In the genomic region with DNA sequence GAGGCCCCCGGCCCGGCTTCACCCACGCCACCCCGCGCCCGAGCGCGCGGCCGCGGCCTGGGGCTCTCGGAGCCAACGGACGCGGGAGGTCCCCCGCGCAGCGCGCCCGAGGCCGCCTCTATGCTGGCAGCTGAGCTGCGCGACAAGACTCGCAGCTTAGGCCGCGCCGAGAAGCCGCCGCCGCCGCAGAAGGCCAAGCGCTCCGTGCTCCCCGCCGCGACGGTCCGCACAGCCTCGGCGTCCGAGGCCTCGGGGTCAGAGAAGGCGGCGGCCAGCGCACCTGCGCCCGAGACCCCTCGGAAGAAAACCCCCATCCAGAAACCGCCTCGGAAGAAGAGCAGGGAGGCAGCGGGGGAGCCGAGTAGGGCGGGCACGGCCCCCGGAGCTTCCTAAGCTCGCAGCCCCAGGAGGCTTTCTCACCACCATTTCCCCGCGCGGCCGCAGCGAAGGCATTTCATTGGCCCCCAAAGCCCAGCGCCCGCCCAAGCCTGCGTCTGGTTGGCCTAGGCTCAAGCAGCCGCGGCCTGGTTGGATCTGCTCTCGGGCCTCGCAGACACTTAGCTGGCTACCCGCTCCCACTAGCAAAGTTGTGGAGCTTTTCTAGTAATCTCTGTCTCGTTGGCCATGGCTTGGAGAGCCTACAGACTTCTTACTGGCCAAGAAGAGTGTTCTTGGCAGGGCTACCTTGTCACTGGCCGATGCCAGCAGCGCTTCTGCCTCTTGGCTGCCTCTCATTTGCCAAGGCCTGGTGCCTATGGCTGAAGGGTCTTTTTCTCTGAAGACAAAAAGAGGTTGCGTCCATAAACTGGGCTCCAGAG, we compare ENCODE assay signal across 9 mouse cellular contexts. TPM values are rescaled to one million over a fixed set of nuclear protein-coding genes. Genes with fewer than 3 reads are reported as not detected.
A peak's percentile ranks its signal among the peaks of the same experiment; 100 is the strongest.
DNase-seq lines count a peak whose midpoint lies in the region; ATAC-seq and TF ChIP-seq lines count a peak whose summit lies in the region.
"Had no signal": no experiment of that assay in that cellular context is flagged by ENCODE, and none has a peak within 500 bp of the region (broad histone marks: within the 10 kb centered on the region; RNA-seq: fewer than 3 reads in every experiment).

No protein-coding gene starts in this region.

- intact Hi-C loops in left cerebral cortex, adult 2 months (cut with DNase I): loop anchor here (5.0 kb wide), 2 partner anchors 45 to 160 kb away; a partner anchor contains a TSS

- TF ChIP-seq CTCF in left cerebral cortex, adult 2 months (IDR thresholded peaks at IDR 0.05): no peak

- H3K4me3 ChIP-seq in left cerebral cortex, adult 2 months: peak overlapping the region; percentile 63

- H3K27ac ChIP-seq in left cerebral cortex, adult 2 months: peak overlapping the region; percentile 63
- H3K27ac ChIP-seq: macrophage had no signal

- DNase-seq in cerebellum, postnatal 4 days (ENCODE audit: low spot score in 2 of 2): peak; percentile 77 to 81
- DNase-seq in gastrocnemius, postnatal 10 days: peak; percentile 87
- peak; percentile 91 for DNase-seq in induced T-regulatory cell, adult 2 months (ENCODE audit: low read depth)
- peak; percentile 89 to 90 for DNase-seq in left cerebral cortex, adult 2 months (ENCODE audit: extremely low spot score in 1 of 2, low spot score in 2 of 2)
- peak; percentile 86 to 89 for DNase-seq in lung, postnatal 4 days
- peak; percentile 91 for DNase-seq in right cerebral cortex, adult 18-20 months
- DNase-seq in urinary bladder, adult 2 months (ENCODE audit: low spot score): peak; percentile 59

- peak; percentile 94 for ATAC-seq in activated CD4-positive, CD25-positive, alpha-beta regulatory T cell, adult 4 months

RNA-seq across cellular contexts. Expression of a gene that starts 10.3 kb away (rescaled TPM):
- polyA plus RNA-seq in activated CD4-positive, CD25-positive, alpha-beta regulatory T cell, adult 4 months (2017; shearing (Covaris generic)): not detected
- 10 to 100 TPM; 17.3 to 25.4 TPM for total RNA-seq in gastrocnemius, postnatal 10 days (2021)
- 1 to 10 TPM; 2.8 to 5.9 TPM for total RNA-seq in left cerebral cortex, adult 2 months (2021)
- 36.0 and 45.5 TPM in 2 replicates for polyA plus RNA-seq in urinary bladder, adult 2 months (2012; rRNA removed)

RNA-seq across cellular contexts. Expression of a gene that starts 25.5 kb away (rescaled TPM):
- not detected for polyA plus RNA-seq in activated CD4-positive, CD25-positive, alpha-beta regulatory T cell, adult 4 months (2017; shearing (Covaris generic))
- not detected for total RNA-seq in gastrocnemius, postnatal 10 days (2021)
- total RNA-seq in left cerebral cortex, adult 2 months (2021): 1 to 10 TPM; 3.4 to 4.1 TPM
- not detected in 2 replicates for polyA plus RNA-seq in urinary bladder, adult 2 months (2012; rRNA removed)
- polyA plus RNA-seq: macrophage had no signal

RNA-seq across cellular contexts. Expression of a gene that starts 30.8 kb away (rescaled TPM):
- 1 to 10 TPM; 2.7 to 3.3 TPM for polyA plus RNA-seq in activated CD4-positive, CD25-positive, alpha-beta regulatory T cell, adult 4 months (2017; shearing (Covaris generic))
- 1 to 10 TPM; 1.0 to 2.1 TPM for total RNA-seq in gastrocnemius, postnatal 10 days (2021)
- total RNA-seq in left cerebral cortex, adult 2 months (2021): 10 to 100 TPM; 12.2 to 16.4 TPM
- 2.3 and 4.0 TPM in 2 replicates for polyA plus RNA-seq in urinary bladder, adult 2 months (2012; rRNA removed)

RNA-seq across cellular contexts. Expression of a gene that starts 48.0 kb away (rescaled TPM):
- polyA plus RNA-seq in activated CD4-positive, CD25-positive, alpha-beta regulatory T cell, adult 4 months (2017; shearing (Covaris generic)): 10 to 100 TPM; 11.8 to 16.3 TPM
- 10 to 100 TPM; 22.5 to 28.3 TPM for total RNA-seq in gastrocnemius, postnatal 10 days (2021)
- 10 to 100 TPM; 84.9 to 86.0 TPM for total RNA-seq in left cerebral cortex, adult 2 months (2021)
- 38.8 and 40.9 TPM in 2 replicates for polyA plus RNA-seq in urinary bladder, adult 2 months (2012; rRNA removed)

Comparison
In these comparisons a context has a peak if more than half of its experiments do, and no peak if none do; other contexts are left out.
1. Peak in every context shown above with its lines: DNase-seq, ATAC-seq, H3K4me3 ChIP-seq and H3K27ac ChIP-seq.
2. RNA of a gene that starts 30.8 kb away (total RNA-seq): 12.2 to 16.4 TPM in left cerebral cortex, adult 2 months; 1.0 to 2.1 TPM in gastrocnemius, postnatal 10 days; every median in the first group is over 4 times any median in the second.